Mouse (Mus musculus): ENCODE data around the gene Cntfr.

The Cntfr gene

DNA sequence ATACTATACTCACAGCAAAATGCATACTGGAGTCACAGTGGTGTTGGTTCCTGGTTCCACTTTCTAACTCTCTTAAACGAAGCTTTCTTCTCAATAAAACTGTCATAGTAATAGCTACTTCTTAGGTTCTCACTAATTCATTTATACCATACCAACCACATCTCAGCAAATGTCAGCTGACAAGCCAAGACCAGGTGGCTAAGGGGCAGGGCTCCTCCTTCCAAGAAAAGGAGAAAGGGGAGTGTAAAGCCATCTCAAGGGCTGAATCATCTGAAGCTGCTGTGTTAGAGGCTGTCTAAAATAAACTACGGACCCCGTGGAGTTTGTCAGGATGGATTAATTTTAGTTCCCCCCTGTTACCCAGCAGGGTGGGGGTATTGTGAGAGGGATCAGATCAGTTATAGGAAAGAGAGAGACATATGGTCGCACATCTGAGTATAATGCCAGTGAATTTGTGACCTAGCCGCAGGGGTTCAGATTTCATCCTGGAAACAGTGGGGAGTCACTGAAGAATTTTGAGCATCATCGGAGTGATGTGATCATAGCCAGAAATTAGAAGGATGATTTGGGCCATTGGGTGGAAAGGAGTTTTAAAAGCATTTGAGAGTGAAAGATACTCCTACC is 55.6 kb downstream of the Cntfr start:
- no peak for DNase-seq

GRCm38 (mm10) chr4:41639913-41640507 is 56.9 kb downstream of the Cntfr start, which contains the start of gene Enho:
TSS of gene Enho (minus strand) at chr4:41640324.
- peak; percentile 94 for DNase-seq

GRCm38 (mm10) chr4:41639214-41639841 is 57.6 kb downstream of the Cntfr start:
- DNase-seq = no peak

- no peak for DNase-seq
Measured at GRCm38 (mm10) chr4:41638828-41639213, 58.1 kb downstream of the Cntfr start.

DNA sequence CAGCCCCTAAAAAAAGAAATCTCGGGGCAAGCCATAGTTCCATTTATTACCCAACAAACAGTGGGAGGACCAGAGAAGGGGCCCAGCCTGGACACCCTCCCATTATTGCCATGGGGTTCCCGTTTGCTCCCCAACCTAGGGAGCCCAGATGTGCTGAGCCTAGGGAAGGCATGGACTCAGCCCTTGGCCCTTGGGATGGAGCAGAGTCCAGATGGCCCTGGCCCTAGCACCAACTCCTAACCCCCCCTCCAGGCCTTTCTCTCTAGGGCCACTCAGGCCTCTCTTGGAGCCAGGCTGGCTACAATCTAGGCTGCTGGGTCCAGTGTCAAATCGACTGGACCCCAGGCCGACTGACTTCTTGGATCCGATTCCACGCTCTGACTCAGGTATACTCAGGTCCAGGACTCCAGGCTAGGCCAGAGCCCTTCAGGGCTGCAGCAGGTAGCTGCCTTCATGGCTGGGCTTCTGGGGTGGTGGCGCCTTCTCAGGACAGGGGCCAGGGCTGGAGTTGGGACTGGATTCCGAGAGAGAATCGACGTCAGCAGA is 58.6 kb downstream of the Cntfr start:
- no peak for DNase-seq

GRCm38 (mm10) chr4:41636882-41637635 is 59.8 kb downstream of the Cntfr start:
- no peak for DNase-seq

- no peak for DNase-seq
Measured at GRCm38 (mm10) chr4:41636366-41636765, 60.5 kb downstream of the Cntfr start.

DNA sequence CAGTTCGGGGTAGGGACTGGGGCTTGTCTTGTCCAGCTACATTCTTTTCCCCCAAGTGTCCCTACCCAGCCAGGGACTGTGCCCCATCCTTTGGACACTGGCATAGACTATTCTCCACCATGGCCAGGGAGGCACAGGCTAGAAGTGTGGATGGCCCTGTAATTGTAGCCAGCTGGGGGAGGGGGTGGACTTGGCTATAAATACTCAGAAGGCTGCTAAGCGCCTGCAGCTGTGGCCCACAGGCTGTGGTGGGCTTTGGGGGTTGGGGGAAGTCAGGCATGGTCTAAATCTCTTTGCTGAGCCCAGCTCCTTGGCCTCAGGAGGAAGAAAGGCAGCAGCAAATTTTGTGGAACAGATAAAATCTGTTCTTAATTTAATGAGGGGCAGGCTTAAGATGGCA is 61.0 kb downstream of the Cntfr start:
- DNase-seq = no peak

- no peak for DNase-seq
Measured at GRCm38 (mm10) chr4:41635224-41635623, 61.7 kb downstream of the Cntfr start.

- DNase-seq = no peak
Measured at GRCm38 (mm10) chr4:41634631-41635030, 62.3 kb downstream of the Cntfr start.

- DNase-seq = no peak
Measured at GRCm38 (mm10) chr4:41633001-41633400, 63.9 kb downstream of the Cntfr start.

- DNase-seq = peak; percentile 53
Measured at GRCm38 (mm10) chr4:41631390-41631789, 65.5 kb downstream of the Cntfr start.

DNA sequence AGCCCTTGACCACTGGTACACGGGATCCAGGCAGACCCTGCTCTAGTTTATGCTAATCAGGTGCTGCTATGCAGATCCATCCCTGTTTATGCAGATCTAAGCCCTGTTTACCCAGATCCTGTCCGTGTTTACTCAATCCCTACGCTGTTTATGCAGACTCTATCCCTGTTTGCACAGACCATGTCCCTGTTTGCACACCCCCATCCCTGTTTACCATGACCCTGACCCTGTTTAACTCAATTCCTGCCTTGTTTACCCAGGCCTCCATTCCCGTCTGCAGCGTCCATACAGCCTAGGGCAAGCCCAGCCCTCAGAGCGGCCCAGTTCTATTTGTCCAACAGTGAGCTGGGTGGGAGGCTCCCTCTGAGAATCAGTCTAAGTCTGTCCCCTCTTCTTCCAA is 66.7 kb downstream of the Cntfr start:
- no peak for DNase-seq

DNA sequence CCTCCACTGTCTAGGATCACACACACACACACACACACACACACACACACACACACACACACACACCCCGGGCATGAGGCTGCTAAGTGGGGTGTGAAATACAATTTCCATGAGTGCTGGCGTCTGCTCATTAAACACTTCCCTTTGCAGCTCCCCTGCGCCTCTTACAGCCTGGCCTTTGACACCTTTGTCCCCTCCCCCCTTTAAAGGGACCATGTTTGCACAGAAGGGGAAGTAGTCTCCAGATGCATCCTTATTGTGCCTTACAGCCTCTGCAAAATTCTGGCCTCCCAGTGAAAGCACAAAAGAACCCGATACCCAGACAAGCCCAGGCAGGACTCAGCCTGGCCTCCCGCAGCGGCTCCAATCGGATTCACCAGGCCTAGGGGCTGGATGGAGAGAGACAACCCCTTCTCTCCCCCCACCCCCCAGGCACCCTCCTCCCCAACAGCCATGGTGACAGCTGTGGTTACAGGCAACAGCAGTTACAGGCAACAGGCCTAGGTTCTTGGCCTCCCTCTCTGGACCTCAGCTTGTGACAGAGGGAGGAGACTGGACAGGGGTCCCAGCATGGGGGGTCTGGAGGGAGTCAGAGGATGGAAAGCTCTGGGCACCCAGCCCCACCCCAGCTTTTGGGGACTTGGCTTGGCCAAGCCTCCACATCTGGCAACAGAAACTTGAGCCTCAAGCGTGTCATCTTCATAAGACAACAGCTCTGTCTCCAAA is 68.5 kb downstream of the Cntfr start:
- no peak for DNase-seq

DNA sequence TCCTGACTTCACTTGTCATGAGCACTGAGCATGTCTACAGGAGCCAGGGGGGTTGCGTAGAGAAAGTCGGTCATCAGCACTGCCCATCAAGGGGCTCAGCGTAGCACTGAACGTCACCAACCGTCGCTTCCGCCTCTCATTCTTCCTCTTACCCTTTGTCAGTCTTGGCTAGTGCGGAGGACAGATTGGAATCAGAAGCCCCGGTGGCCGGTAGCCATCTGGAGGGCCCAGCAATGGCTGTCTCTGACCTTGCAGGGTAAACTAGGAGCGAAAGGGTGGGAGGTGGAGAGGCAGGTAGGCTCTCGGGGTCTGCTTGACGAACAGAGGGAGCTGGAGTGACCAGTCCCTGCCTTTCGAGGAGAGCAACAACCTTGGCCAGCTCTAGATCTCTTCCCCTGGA is 74.8 kb downstream of the Cntfr start:
- DNase-seq = no peak

- peak; percentile 84 for DNase-seq
Measured at GRCm38 (mm10) chr4:41618916-41619746, 77.8 kb downstream of the Cntfr start.

DNA sequence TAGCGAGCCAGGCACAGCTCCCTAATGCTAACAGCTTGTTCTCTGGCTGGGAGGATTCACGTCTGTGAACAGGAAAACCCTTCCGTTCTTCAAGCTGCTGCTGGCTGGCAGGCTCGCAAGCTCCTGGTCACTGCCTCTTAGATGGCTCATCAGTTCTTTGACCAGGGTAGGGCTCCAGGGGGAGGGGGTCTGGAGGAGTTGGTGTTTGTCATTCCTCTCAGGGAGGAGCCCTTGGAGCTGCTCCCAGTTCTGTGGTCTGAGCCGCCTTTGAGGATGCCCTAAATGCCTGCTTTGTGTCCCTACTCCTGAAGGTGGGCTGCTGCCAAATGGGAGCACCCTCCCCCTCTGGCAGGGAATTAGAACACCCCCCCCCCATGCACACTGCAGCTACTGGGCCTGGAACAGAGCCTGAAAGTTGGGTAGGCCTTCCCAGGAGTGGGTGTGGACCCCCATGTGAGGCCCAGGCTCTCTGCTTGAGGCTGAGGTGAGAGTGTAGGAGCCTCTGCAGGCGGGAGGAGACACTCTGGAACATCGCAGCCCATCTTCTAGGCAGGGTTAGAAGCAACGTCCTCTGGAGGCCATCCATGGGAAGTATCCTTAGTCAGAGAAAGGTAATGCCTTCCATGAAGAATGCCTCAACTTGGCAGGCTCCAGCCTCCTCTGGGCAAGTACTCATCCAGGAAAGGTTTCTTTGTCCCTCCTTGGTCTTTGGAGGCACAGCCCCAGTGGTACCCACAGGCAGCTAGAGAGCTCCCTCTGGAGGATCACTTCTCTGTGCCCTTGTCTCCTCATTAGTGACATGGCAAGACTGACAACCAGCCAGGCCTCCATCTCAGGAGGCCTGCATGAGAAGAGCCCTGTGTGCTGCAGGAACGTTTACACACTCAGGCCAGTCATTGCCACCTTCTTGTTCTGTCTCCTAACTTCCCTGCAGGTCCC is 81.0 kb downstream of the Cntfr start:
- peak; percentile 93 for DNase-seq

GRCm38 (mm10) chr4:41614156-41614555 is 82.7 kb downstream of the Cntfr start:
- peak; percentile 79 for DNase-seq

DNA sequence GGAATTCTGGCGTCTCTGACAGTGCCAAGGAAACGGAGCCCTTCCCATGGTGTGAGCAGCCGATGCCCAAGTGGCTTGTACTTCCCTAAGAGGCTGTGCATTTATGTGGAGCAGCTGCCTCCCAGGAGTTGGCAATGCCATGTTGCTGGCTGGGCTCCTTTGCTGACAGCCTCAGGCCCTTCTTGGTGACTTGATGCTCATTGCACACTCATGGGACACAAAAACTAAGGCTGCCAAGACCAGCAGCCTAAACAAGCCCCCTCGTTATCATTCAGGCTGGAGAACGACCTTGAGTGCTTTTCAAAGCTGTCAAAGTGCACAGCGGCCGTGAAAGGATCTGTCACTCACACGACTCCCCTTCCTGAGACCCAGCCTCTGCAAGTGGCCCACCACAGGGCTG is 84.7 kb downstream of the Cntfr start:
- DNase-seq = no peak

GRCm38 (mm10) chr4:41610594-41610980 is 86.3 kb downstream of the Cntfr start:
- DNase-seq = no peak

All from layer of hippocampus, adult 9-11 months (tissue).